Mouse (Mus musculus): ENCODE measurements around the gene Zfp174. TPM values are rescaled to one million over a fixed set of nuclear protein-coding genes. Genes with fewer than 3 reads are reported as not detected.

Zfp174 gene
- polyA plus RNA-seq (2015; fragmentation: Illumina TruSeq; extraction: RNeasy Lipid Tissue Mini Kit (QIAGEN cat#74804); ENCODE audit: insufficient read depth, low replicate concordance) = 2.0 TPM

GRCm38 (mm10) chr16:3846711-3847518 is at the start of gene Zfp174:
Gene Zfp174, plus strand, starts transcription at chr16:3847268.

GRCm38 (mm10) chr16:3830588-3831109 is 16.4 kb upstream of the Zfp174 start, which contains the start of gene Olfr15:
Gene Olfr15, plus strand, starts transcription at chr16:3830878.

GRCm38 (mm10) chr16:3872216-3873047 is 25.4 kb downstream of the Zfp174 start, which contains the start of gene Naa60:
Gene Naa60, plus strand, starts transcription at chr16:3872375.

GRCm38 (mm10) chr16:3884201-3885064 is 37.4 kb downstream of the Zfp174 start, which contains the start of the genes Zfp597 and Gm20695:
Gene Zfp597, minus strand, starts transcription at chr16:3884561.
Gene Gm20695, plus strand, starts transcription at chr16:3884648.

Other genes with a start within 250 kb of the Zfp174 start
- 21.6 TPM for gene Mefv, start 129.2 kb upstream of the Zfp174 start, polyA plus RNA-seq (2015; fragmentation: Illumina TruSeq; extraction: RNeasy Lipid Tissue Mini Kit (QIAGEN cat#74804); ENCODE audit: insufficient read depth, low replicate concordance)
- gene Zfp263, start 103.2 kb upstream of the Zfp174 start, polyA plus RNA-seq (2015; fragmentation: Illumina TruSeq; extraction: RNeasy Lipid Tissue Mini Kit (QIAGEN cat#74804); ENCODE audit: insufficient read depth, low replicate concordance) = 86.3 TPM
- not detected for gene Olfr15, start 16.4 kb upstream of the Zfp174 start, polyA plus RNA-seq (2015; fragmentation: Illumina TruSeq; extraction: RNeasy Lipid Tissue Mini Kit (QIAGEN cat#74804); ENCODE audit: insufficient read depth, low replicate concordance)
- 92.9 TPM for gene Naa60, start 25.1 kb downstream of the Zfp174 start, polyA plus RNA-seq (2015; fragmentation: Illumina TruSeq; extraction: RNeasy Lipid Tissue Mini Kit (QIAGEN cat#74804); ENCODE audit: insufficient read depth, low replicate concordance)
- 33.8 TPM for gene Zfp597, start 37.3 kb downstream of the Zfp174 start, polyA plus RNA-seq (2015; fragmentation: Illumina TruSeq; extraction: RNeasy Lipid Tissue Mini Kit (QIAGEN cat#74804); ENCODE audit: insufficient read depth, low replicate concordance)
- gene Gm20695, start 37.4 kb downstream of the Zfp174 start, polyA plus RNA-seq (2015; fragmentation: Illumina TruSeq; extraction: RNeasy Lipid Tissue Mini Kit (QIAGEN cat#74804); ENCODE audit: insufficient read depth, low replicate concordance) = 0.79 TPM
- 3.5 TPM for gene 1700037C18Rik, start 61.4 kb downstream of the Zfp174 start, polyA plus RNA-seq (2015; fragmentation: Illumina TruSeq; extraction: RNeasy Lipid Tissue Mini Kit (QIAGEN cat#74804); ENCODE audit: insufficient read depth, low replicate concordance)
- gene Cluap1, start 61.5 kb downstream of the Zfp174 start, polyA plus RNA-seq (2015; fragmentation: Illumina TruSeq; extraction: RNeasy Lipid Tissue Mini Kit (QIAGEN cat#74804); ENCODE audit: insufficient read depth, low replicate concordance) = 30.9 TPM
- gene Nlrc3, start 129.4 kb downstream of the Zfp174 start, polyA plus RNA-seq (2015; fragmentation: Illumina TruSeq; extraction: RNeasy Lipid Tissue Mini Kit (QIAGEN cat#74804); ENCODE audit: insufficient read depth, low replicate concordance) = 33.9 TPM
- gene Slx4, start 156.5 kb downstream of the Zfp174 start, polyA plus RNA-seq (2015; fragmentation: Illumina TruSeq; extraction: RNeasy Lipid Tissue Mini Kit (QIAGEN cat#74804); ENCODE audit: insufficient read depth, low replicate concordance) = 42.3 TPM
- gene Dnase1, start 189.7 kb downstream of the Zfp174 start, polyA plus RNA-seq (2015; fragmentation: Illumina TruSeq; extraction: RNeasy Lipid Tissue Mini Kit (QIAGEN cat#74804); ENCODE audit: insufficient read depth, low replicate concordance) = 0.18 TPM
- 58.1 TPM for gene Trap1, start 230.6 kb downstream of the Zfp174 start, polyA plus RNA-seq (2015; fragmentation: Illumina TruSeq; extraction: RNeasy Lipid Tissue Mini Kit (QIAGEN cat#74804); ENCODE audit: insufficient read depth, low replicate concordance)